Mouse (Mus musculus): ENCODE measurements at regions not wholly inside any gene's neighbourhood (a gene's known extent, or its start where the extent isn't known, plus 50 kb on each side); places are given as distances from the start of the nearest gene placed in this dataset.

DNA sequence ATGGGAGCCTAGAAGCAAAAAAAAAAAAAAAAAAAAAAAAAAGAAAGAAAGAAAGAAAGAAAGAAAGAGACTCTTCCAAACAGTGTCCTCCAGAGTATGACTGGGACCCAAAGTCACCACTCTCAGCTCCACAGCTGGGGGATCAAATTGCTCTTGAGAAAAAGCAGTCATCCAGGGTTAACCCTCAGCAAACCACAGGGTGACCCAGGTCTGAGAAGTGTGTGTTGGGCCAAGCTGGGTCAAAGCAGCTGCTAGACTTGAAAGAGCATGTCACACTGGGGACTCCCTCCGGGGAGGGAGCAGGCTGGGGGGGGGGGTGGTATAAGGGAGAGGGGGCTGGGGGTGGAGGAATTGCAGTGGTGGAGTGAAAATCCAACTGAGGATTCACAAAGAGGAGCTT lies 206.3 kb downstream of the Cdc5l start:
- peaks cover 4% of the 10 kb centered on the region; the same call in 1 of the 2 replicates for H3K4me1 ChIP-seq (ENCODE audit: control insufficient read depth, insufficient read depth, low read length)

DNA sequence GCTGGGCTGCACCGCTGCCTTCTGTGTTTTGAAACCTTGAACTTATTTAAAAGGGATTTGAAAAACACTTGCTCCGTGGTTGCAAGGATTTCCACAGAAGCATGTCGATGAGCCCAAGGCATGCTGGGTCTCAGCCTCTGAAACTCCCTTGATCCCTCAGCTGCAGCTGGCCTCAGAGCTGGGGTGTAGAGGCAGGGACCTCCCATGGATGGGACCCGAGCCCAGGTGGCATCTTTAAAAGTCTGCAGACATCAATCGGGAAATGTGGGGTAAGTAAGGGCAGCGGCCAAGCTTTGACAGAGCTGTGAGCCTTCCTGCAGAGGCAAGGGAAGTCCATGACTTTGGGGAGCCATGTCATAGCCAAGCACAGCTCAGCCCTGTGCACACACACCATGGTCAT lies 207.1 kb downstream of the Cdc5l start:
- Histone ChIP-seq H3K4me1 (ENCODE audit: control insufficient read depth, insufficient read depth, low read length) (peaks cover 4% of the 10 kb centered on the region; the same call in 1 of the 2 replicates), H3K9me3 (replicated peaks; ENCODE audit: control insufficient read depth, low read length) (no peaks in the 10 kb centered on the region), H3K4me3 (ENCODE audit: low read depth, low read length) (no peak overlapping the region), H3K9ac (replicated peaks; ENCODE audit: low read length) (no peak overlapping the region), H3K4me2 (ENCODE audit: low read depth, low read length) (no peak overlapping the region), H3K27me3 (ENCODE audit: control insufficient read depth, insufficient read depth, low read length) (no peaks in the 10 kb centered on the region), H3K27ac (replicated peaks; ENCODE audit: low read depth, low read length) (no peak overlapping the region), H3K36me3 (replicated peaks; ENCODE audit: control insufficient read depth, insufficient read depth, low read depth, low read length) (no peaks in the 10 kb centered on the region)
- DNase-seq (ENCODE audit: low spot score) (no peak), ATAC-seq (replicated peaks; ENCODE audit: insufficient number of reproducible peaks, low FRiP score, low TSS enrichment, low read depth) (no peak)
- WGBS, result 47% methylated on average over 6 of the region's 6 CpGs

More for the DNA sequence above, 206.3 kb downstream of the Cdc5l start:
- H3K36me3 ChIP-seq (replicated peaks; ENCODE audit: control insufficient read depth, insufficient read depth, low read depth, low read length), result no peaks in the 10 kb centered on the region
- H3K4me3 ChIP-seq (ENCODE audit: low read depth, low read length), result no peak overlapping the region
- H3K4me2 ChIP-seq (ENCODE audit: low read depth, low read length), result no peak overlapping the region
- no peaks in the 10 kb centered on the region for H3K9me3 ChIP-seq (replicated peaks; ENCODE audit: control insufficient read depth, low read length)
- 0% methylated on average over 1 of the region's 1 CpGs for WGBS
- no peaks in the 10 kb centered on the region for H3K27me3 ChIP-seq (ENCODE audit: control insufficient read depth, insufficient read depth, low read length)
- ATAC-seq (replicated peaks; ENCODE audit: insufficient number of reproducible peaks, low FRiP score, low TSS enrichment, low read depth) (no peak), DNase-seq (ENCODE audit: low spot score) (peak; percentile 33)
- H3K9ac ChIP-seq (replicated peaks; ENCODE audit: low read length), result no peak overlapping the region
- H3K27ac ChIP-seq (replicated peaks; ENCODE audit: low read depth, low read length), result no peak overlapping the region

DNA sequence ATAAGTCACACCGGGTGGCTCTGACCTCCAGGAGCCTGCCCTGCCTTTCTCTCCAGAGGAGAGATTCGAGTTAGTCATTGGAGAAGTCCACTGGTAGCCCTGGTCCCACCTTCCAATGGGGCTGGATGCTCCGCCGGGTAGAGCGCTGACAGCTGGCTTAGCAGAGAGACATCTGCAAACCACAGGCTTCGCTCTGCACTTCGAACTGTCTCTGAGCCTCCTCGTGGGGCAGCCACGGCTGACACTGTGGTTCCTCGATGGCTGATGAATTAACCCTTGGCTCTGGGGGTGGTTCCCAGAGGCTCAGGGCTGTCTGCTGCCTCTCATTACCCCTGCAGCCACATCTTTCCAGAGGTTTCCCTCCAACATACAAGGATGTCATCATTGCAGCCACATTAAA lies 211.9 kb downstream of the Cdc5l start:
- Histone ChIP-seq H3K4me3 (ENCODE audit: low read depth, low read length) (no peak overlapping the region), H3K4me1 (ENCODE audit: control insufficient read depth, insufficient read depth, low read length) (no peaks in the 10 kb centered on the region), H3K4me2 (ENCODE audit: low read depth, low read length) (no peak overlapping the region), H3K27me3 (ENCODE audit: control insufficient read depth, insufficient read depth, low read length) (no peaks in the 10 kb centered on the region), H3K36me3 (replicated peaks; ENCODE audit: control insufficient read depth, insufficient read depth, low read depth, low read length) (no peaks in the 10 kb centered on the region), H3K9ac (replicated peaks; ENCODE audit: low read length) (no peak overlapping the region), H3K27ac (replicated peaks; ENCODE audit: low read depth, low read length) (no peak overlapping the region), H3K9me3 (replicated peaks; ENCODE audit: control insufficient read depth, low read length) (no peaks in the 10 kb centered on the region)
- ATAC-seq (replicated peaks; ENCODE audit: insufficient number of reproducible peaks, low FRiP score, low TSS enrichment, low read depth) (no peak), DNase-seq (ENCODE audit: low spot score) (no peak)
- 58% methylated on average over 10 of the region's 10 CpGs for WGBS

DNA sequence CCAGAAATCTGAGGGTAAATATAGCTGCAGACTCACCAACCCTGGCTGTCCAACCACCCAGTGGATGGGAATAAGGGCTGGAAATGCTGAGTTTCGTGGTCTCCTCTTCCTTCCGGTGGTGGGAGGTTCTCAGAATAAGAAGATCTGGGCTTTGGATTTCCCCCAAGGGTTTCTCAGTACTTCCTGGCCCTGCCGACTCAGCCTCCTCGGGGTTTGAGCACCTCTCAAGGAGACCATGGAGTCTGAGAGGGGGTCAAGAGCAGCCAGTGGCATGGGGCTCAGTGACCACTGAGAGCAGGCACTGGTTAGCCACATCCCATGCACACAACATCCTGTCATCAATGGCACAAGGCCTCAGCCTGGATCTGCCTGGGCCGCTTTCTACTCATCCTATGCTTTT lies 216.4 kb downstream of the Cdc5l start:
- Histone ChIP-seq H3K4me1 (ENCODE audit: control insufficient read depth, insufficient read depth, low read length) (no peaks in the 10 kb centered on the region), H3K4me2 (ENCODE audit: low read depth, low read length) (no peak overlapping the region), H3K27me3 (ENCODE audit: control insufficient read depth, insufficient read depth, low read length) (no peaks in the 10 kb centered on the region), H3K9ac (replicated peaks; ENCODE audit: low read length) (no peak overlapping the region), H3K4me3 (ENCODE audit: low read depth, low read length) (no peak overlapping the region), H3K27ac (replicated peaks; ENCODE audit: low read depth, low read length) (no peak overlapping the region), H3K9me3 (replicated peaks; ENCODE audit: control insufficient read depth, low read length) (no peaks in the 10 kb centered on the region), H3K36me3 (replicated peaks; ENCODE audit: control insufficient read depth, insufficient read depth, low read depth, low read length) (no peaks in the 10 kb centered on the region)
- DNase-seq (ENCODE audit: low spot score), result no peak
- no peak for ATAC-seq (replicated peaks; ENCODE audit: insufficient number of reproducible peaks, low FRiP score, low TSS enrichment, low read depth)
- 93% methylated on average over 5 of the region's 5 CpGs for WGBS

DNA sequence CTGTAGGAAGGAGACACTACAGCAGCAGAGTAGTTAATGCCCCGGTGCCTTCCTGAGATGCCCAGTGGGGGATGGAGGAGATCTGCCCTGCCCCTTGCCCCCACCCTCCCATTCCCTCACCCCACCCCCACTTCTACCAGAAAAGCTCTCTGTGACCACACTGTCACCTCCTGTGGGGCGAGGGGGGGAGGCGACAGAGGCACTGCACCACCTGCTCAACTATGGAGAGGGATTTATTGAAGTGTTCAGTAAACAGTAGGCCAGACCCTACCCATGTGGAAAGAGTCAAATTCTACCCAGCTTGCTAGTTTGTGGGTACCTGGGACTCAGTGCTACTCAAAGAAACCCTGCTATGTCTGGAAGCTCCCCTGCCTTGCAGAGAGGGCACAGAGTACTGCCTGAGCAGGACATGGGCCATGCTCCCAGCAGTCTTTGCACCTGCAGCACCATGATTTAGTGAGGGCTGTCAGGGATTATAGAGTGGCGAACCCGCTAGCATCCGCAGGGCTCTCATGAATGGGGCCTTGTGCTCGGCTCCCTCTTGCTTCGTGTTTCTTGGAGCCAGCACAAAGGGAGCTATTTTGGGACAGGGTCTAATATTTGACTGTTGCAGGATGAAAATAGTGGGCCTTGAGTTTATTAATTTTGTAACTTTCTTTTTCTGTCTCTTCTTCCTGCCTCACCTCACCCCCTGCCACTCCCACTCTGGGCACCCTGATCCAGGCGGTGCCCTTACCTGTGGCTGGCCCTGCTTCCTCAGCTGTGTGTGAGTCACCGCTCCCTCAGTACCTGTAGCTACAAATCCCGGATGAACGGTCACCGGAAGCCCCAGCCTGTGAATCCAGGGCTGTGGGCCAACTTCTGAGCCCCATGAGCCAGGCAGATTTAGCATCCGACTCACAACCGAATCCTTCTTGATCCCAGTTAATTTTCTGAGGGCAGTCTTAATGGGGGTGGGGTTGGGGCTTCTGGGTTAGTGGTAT lies 218.2 kb downstream of the Cdc5l start:
- H3K4me3 ChIP-seq (ENCODE audit: low read depth, low read length), result no peak overlapping the region
- H3K36me3 ChIP-seq (replicated peaks; ENCODE audit: control insufficient read depth, insufficient read depth, low read depth, low read length), result no peaks in the 10 kb centered on the region
- no peaks in the 10 kb centered on the region for H3K27me3 ChIP-seq (ENCODE audit: control insufficient read depth, insufficient read depth, low read length)
- H3K4me1 ChIP-seq (ENCODE audit: control insufficient read depth, insufficient read depth, low read length), result no peaks in the 10 kb centered on the region
- no peak overlapping the region for H3K9ac ChIP-seq (replicated peaks; ENCODE audit: low read length)
- H3K27ac ChIP-seq (replicated peaks; ENCODE audit: low read depth, low read length), result no peak overlapping the region
- 58% methylated on average over 15 of the region's 15 CpGs for WGBS
- ATAC-seq (replicated peaks; ENCODE audit: insufficient number of reproducible peaks, low FRiP score, low TSS enrichment, low read depth) (no peak), DNase-seq (ENCODE audit: low spot score) (no peak)
- H3K4me2 ChIP-seq (ENCODE audit: low read depth, low read length), result no peak overlapping the region
- no peaks in the 10 kb centered on the region for H3K9me3 ChIP-seq (replicated peaks; ENCODE audit: control insufficient read depth, low read length)

DNA sequence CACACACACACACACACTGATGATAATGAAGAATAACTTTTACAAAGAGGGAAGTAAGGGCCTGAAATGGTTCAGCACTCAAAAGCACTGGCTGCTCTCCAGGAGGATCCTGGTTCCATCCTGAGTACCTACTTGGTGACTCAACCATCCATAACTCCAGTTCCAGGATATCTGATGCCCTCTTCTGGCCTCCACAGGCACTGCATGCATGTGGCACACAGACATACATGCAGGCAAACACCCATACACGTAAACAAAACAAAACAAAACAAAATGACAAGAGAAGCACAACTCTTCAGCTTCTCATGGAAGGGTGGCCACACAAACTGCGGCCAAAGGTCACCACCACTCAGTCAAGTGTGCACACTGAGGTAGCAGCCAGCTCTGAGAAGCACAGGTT lies 222.6 kb downstream of the Cdc5l start:
- Histone ChIP-seq H3K27ac (replicated peaks; ENCODE audit: low read depth, low read length) (no peak overlapping the region), H3K36me3 (replicated peaks; ENCODE audit: control insufficient read depth, insufficient read depth, low read depth, low read length) (no peaks in the 10 kb centered on the region; the same call in 1 of the 2 replicates), H3K27me3 (ENCODE audit: control insufficient read depth, insufficient read depth, low read length) (no peaks in the 10 kb centered on the region), H3K4me3 (ENCODE audit: low read depth, low read length) (no peak overlapping the region), H3K4me1 (ENCODE audit: control insufficient read depth, insufficient read depth, low read length) (no peaks in the 10 kb centered on the region), H3K9me3 (replicated peaks; ENCODE audit: control insufficient read depth, low read length) (no peaks in the 10 kb centered on the region), H3K4me2 (ENCODE audit: low read depth, low read length) (no peak overlapping the region), H3K9ac (replicated peaks; ENCODE audit: low read length) (no peak overlapping the region)
- ATAC-seq (replicated peaks; ENCODE audit: insufficient number of reproducible peaks, low FRiP score, low TSS enrichment, low read depth) (no peak), DNase-seq (ENCODE audit: low spot score) (no peak)
- WGBS, result 85% methylated on average over 2 of the region's 2 CpGs

DNA sequence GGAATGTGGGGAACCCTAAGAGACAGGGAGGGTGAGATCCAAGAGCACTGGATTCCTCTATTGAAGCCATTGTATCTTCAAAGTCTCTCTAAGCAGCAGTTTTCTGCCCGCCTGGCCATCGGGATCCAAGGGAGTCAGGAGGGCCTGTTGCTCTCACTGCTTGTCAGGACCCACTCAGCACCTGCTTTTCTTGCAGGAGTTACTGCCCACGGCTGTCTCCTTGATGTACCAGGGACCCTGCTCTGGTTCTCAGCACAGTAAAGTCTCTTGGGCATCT lies 224.2 kb downstream of the Cdc5l start:
- no peaks in the 10 kb centered on the region for H3K9me3 ChIP-seq (replicated peaks; ENCODE audit: control insufficient read depth, low read length)
- WGBS, result 48% methylated on average over 3 of the region's 3 CpGs
- no peaks in the 10 kb centered on the region for H3K4me1 ChIP-seq (ENCODE audit: control insufficient read depth, insufficient read depth, low read length)
- DNase-seq (ENCODE audit: low spot score), result no peak
- no peak overlapping the region for H3K4me3 ChIP-seq (ENCODE audit: low read depth, low read length)
- no peak for ATAC-seq (replicated peaks; ENCODE audit: insufficient number of reproducible peaks, low FRiP score, low TSS enrichment, low read depth)
- H3K27me3 ChIP-seq (ENCODE audit: control insufficient read depth, insufficient read depth, low read length), result no peaks in the 10 kb centered on the region
- H3K4me2 ChIP-seq (ENCODE audit: low read depth, low read length), result no peak overlapping the region
- no peaks in the 10 kb centered on the region; the same call in 1 of the 2 replicates for H3K36me3 ChIP-seq (replicated peaks; ENCODE audit: control insufficient read depth, insufficient read depth, low read depth, low read length)
- H3K27ac ChIP-seq (replicated peaks; ENCODE audit: low read depth, low read length), result no peak overlapping the region
- H3K9ac ChIP-seq (replicated peaks; ENCODE audit: low read length), result no peak overlapping the region

DNA sequence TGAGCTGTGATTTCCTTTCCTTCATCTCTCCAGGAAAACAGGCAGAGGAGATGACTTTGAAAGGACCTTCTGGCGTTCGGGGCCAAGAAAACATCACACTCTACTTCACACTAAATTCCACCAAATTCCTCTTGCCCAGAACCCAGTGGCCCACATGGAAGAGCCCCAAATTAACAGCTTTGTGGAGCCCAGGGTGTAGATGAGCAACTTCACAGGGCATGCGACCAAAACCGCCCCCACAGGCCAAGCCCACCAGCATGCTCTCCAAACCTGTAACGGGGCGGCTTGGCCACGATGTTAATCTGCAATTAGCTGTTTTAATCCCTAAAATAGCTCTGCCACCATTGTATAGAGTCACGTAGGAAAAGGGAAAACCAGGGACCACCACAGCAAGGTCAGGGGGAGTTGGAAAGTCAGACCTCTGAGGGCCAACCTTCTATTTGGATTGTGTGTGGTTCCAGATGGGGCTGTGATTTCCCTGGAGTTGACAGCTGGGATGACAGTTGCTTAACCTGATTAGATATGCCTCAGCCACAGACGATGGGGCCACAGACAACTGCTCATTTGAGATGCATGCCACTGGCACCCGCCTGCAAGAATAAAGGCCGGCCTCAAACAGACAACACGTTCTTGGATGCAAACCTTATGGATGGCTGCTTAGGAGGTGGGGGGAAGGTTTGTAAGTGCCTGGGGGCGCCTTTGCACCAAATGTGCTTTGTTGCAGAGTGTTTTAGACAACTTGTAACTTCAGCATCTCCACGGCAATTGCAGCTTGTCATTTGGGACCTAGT lies 224.7 kb downstream of the Cdc5l start:
- Histone ChIP-seq H3K36me3 (replicated peaks; ENCODE audit: control insufficient read depth, insufficient read depth, low read depth, low read length) (no peaks in the 10 kb centered on the region; the same call in 1 of the 2 replicates), H3K27me3 (ENCODE audit: control insufficient read depth, insufficient read depth, low read length) (no peaks in the 10 kb centered on the region), H3K9ac (replicated peaks; ENCODE audit: low read length) (no peak overlapping the region), H3K9me3 (replicated peaks; ENCODE audit: control insufficient read depth, low read length) (no peaks in the 10 kb centered on the region), H3K4me1 (ENCODE audit: control insufficient read depth, insufficient read depth, low read length) (no peaks in the 10 kb centered on the region), H3K4me3 (ENCODE audit: low read depth, low read length) (no peak overlapping the region), H3K27ac (replicated peaks; ENCODE audit: low read depth, low read length) (no peak overlapping the region), H3K4me2 (ENCODE audit: low read depth, low read length) (no peak overlapping the region)
- no peak; the same call in 1 of the 2 replicates for ATAC-seq (replicated peaks; ENCODE audit: insufficient number of reproducible peaks, low FRiP score, low TSS enrichment, low read depth)
- DNase-seq (ENCODE audit: low spot score), result peak; percentile 27
- WGBS, result 49% methylated on average over 14 of the region's 14 CpGs

Measured in embryonic facial prominence, embryonic 11.5 days (tissue).